Mouse (Mus musculus) brain, embryonic 14.5 days (tissue): ENCODE measurements around the gene Rnft1.

Experiments
- CTCF ChIP-seq: fragments of 200-500 bp; IDR thresholded peaks from 2 replicates; pipeline ENCODE4 v1.5.1; 2012; ENCODE audit warnings: inconsistent platforms, mild to moderate bottlenecking, moderate library complexity, borderline replicate concordance; ENCODE audit not compliant: insufficient read depth, insufficient read length; ENCODE audit errors: extremely low read depth
- POLR2A ChIP-seq: fragments of 200-500 bp; IDR thresholded peaks from 2 replicates; pipeline ENCODE4 v1.6.1; 2012; ENCODE audit warnings: mild to moderate bottlenecking, inconsistent platforms, borderline replicate concordance; ENCODE audit not compliant: poor library complexity, insufficient read depth, insufficient read length, severe bottlenecking; ENCODE audit errors: extremely low read depth

- no peak for TF ChIP-seq CTCF
- TF ChIP-seq POLR2A: peak; percentile 96
Observed at GRCm38 (mm10) chr11:86484101-86484868, at the start of gene Rnft1.
